Comparison of ENCODE assay signal across 10 mouse cellular contexts in the genomic region with DNA sequence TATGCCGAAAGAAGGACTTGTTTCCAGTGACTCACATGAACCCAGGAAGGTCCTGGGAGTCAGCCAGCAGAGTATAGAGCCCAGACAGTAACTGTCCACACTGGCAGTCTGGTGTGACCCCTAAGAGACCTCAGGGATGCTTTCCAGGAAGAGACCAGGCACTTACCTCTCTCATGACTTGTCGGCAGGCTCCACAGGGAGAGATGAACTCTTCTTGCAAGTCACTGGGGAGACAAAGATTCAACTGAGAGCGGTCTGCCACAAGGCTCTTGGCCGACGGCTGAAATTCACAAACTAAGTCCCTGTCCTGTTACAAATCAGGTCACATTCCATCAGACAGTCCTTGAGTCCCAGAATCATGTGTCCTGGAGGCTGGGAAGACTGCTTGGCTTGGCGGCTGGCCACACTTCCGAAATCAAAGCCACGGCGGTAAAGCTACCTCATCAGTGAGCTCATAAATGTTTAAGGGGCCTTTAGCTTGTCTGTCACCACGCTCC. TPM values are rescaled to one million over a fixed set of nuclear protein-coding genes. Genes with fewer than 3 reads are reported as not detected.
DNase-seq lines count a peak whose midpoint lies in the region; ATAC-seq lines count a peak whose summit lies in the region.
"Had no signal": no experiment of that assay in that cellular context is flagged by ENCODE, and none has a peak within 500 bp of the region (broad histone marks: within the 10 kb centered on the region; RNA-seq: fewer than 3 reads in every experiment).

No protein-coding gene starts in this region.

- H3K4me1 ChIP-seq in heart, embryonic 12.5 days (replicated peaks), result peaks cover 26% of the 10 kb centered on the region
- H3K4me1 ChIP-seq in liver, embryonic 16.5 days (ENCODE audit: control insufficient read depth, low read depth, low read length), result peaks cover 5% of the 10 kb centered on the region

- 40% methylated on average over 10 of the region's 10 CpGs for WGBS in heart, embryonic 12.5 days
- 69% methylated on average over 10 of the region's 10 CpGs for WGBS in liver, embryonic 16.5 days (ENCODE audit: insufficient replicate concordance)

- H3K27ac ChIP-seq in heart, embryonic 12.5 days (ENCODE audit: poor library complexity, severe bottlenecking), result peak overlapping the region; percentile 87
- peak overlapping the region; percentile 76 for H3K27ac ChIP-seq in liver, embryonic 16.5 days (ENCODE audit: low read length)

- H3K9me3 ChIP-seq in heart, embryonic 12.5 days (replicated peaks), result no peaks in the 10 kb centered on the region
- no peaks in the 10 kb centered on the region for H3K9me3 ChIP-seq in liver, embryonic 16.5 days (replicated peaks; ENCODE audit: control insufficient read depth, low read length)

- H3K9ac ChIP-seq in heart, embryonic 12.5 days, result 0 out of 2 replicates have a peak overlapping the region, but pooled peaks have one; percentile 18
- no peak overlapping the region for H3K9ac ChIP-seq in liver, embryonic 16.5 days (ENCODE audit: low read depth, low read length)

- H3K36me3 ChIP-seq in heart, embryonic 12.5 days, result no peaks in the 10 kb centered on the region
- H3K36me3 ChIP-seq in liver, embryonic 16.5 days (ENCODE audit: control insufficient read depth, insufficient read depth), result no peaks in the 10 kb centered on the region

- 0 out of 2 replicates have a peak, but pooled peaks cover 7% of the 10 kb centered on the region for H3K27me3 ChIP-seq in heart, embryonic 12.5 days (replicated peaks)
- H3K27me3 ChIP-seq in liver, embryonic 16.5 days (ENCODE audit: control insufficient read depth, insufficient read depth, low read depth, low read length), result no peaks in the 10 kb centered on the region; the same call in 1 of the 2 replicates

- no peak for ATAC-seq in heart, embryonic 12.5 days (ENCODE audit: insufficient number of reproducible peaks, low FRiP score)
- no peak for ATAC-seq in liver, embryonic 16.5 days (ENCODE audit: low read depth)

- intact Hi-C loops in heart, postnatal 36 days (cut with DNase I), result no loop called here
- intact Hi-C loops in left cerebral cortex, postnatal 25 days (cut with DNase I), result no loop called here

- DNase-seq in heart, postnatal 36 days, result no peak
- DNase-seq in brain, adult 2 months (ENCODE audit: low read depth, low spot score), result peak; percentile 66
- peak; percentile 61 for DNase-seq in kidney, adult 11 months
- no peak for DNase-seq in B cell, adult 2 months
- DNase-seq in layer of hippocampus, postnatal 36 days, result no peak
- no peak for DNase-seq in left cerebral cortex, postnatal 25 days (ENCODE audit: low spot score in 2 of 2)

- no peak overlapping the region for H3K4me3 ChIP-seq in heart, embryonic 12.5 days
- no peak overlapping the region for H3K4me3 ChIP-seq in liver, embryonic 16.5 days (ENCODE audit: low read depth, low read length)

- H3K4me2 ChIP-seq in heart, embryonic 12.5 days, result peak overlapping the region; percentile 33
- no peak overlapping the region for H3K4me2 ChIP-seq in liver, embryonic 16.5 days (ENCODE audit: low read depth, low read length)

RNA-seq across cellular contexts. Expression of gene Pink1, which starts 17.3 kb away (rescaled TPM):
- 72.6 and 78.6 TPM in 2 replicates for polyA plus RNA-seq in heart, embryonic 12.5 days (2016; fragmentation: Nextera tagmentation; extraction: Ambion mirVana)
- 100 to 1,000 TPM; 629 to 755 TPM for total RNA-seq in heart, postnatal 36 days (2021)
- 32.8 and 39.6 TPM in 2 replicates for polyA plus RNA-seq in liver, embryonic 16.5 days (2015; fragmentation: Nextera tagmentation; extraction: Ambion mirVana)
- total RNA-seq in layer of hippocampus, postnatal 36 days (2021), result 100 to 1,000 TPM; 228 to 239 TPM
- total RNA-seq in left cerebral cortex, postnatal 25 days (2021), result 100 to 1,000 TPM; 261 to 283 TPM

RNA-seq across cellular contexts. Expression of gene Cda, which starts 24.4 kb away (rescaled TPM):
- polyA plus RNA-seq in heart, embryonic 12.5 days (2016; fragmentation: Nextera tagmentation; extraction: Ambion mirVana), result 9.3 and 10.9 TPM in 2 replicates
- 1 to 10 TPM in 1 of 2 experiments, under 1 TPM in 1; 0.65 to 2.1 TPM for total RNA-seq in heart, postnatal 36 days (2021)
- 4.6 and 5.7 TPM in 2 replicates for polyA plus RNA-seq in liver, embryonic 16.5 days (2015; fragmentation: Nextera tagmentation; extraction: Ambion mirVana)
- 1 to 10 TPM; 2.5 to 3.6 TPM for total RNA-seq in layer of hippocampus, postnatal 36 days (2021)
- 1 to 10 TPM; 1.7 to 2.1 TPM for total RNA-seq in left cerebral cortex, postnatal 25 days (2021)

RNA-seq across cellular contexts. Expression of gene Ddost, which starts 38.9 kb away (rescaled TPM):
- 316 and 318 TPM in 2 replicates for polyA plus RNA-seq in heart, embryonic 12.5 days (2016; fragmentation: Nextera tagmentation; extraction: Ambion mirVana)
- 10 to 100 TPM; 63.7 to 64.2 TPM for total RNA-seq in heart, postnatal 36 days (2021)
- 181 and 185 TPM in 2 replicates for polyA plus RNA-seq in liver, embryonic 16.5 days (2015; fragmentation: Nextera tagmentation; extraction: Ambion mirVana)
- 10 to 100 TPM; 95.5 to 96.8 TPM for total RNA-seq in layer of hippocampus, postnatal 36 days (2021)
- total RNA-seq in left cerebral cortex, postnatal 25 days (2021), result 10 to 100 TPM; 94.8 to 96.3 TPM

RNA-seq across cellular contexts. Expression of gene Fam43b, which starts 52.9 kb away (rescaled TPM):
- polyA plus RNA-seq in heart, embryonic 12.5 days (2016; fragmentation: Nextera tagmentation; extraction: Ambion mirVana), result 0.06 TPM in 1 of 2 replicates, not detected in the other
- total RNA-seq in heart, postnatal 36 days (2021), result not detected
- polyA plus RNA-seq in liver, embryonic 16.5 days (2015; fragmentation: Nextera tagmentation; extraction: Ambion mirVana), result not detected in 2 replicates
- 10 to 100 TPM; 31.2 to 31.3 TPM for total RNA-seq in layer of hippocampus, postnatal 36 days (2021)
- 10 to 100 TPM; 27.8 to 34.8 TPM for total RNA-seq in left cerebral cortex, postnatal 25 days (2021)
- total RNA-seq: megakaryocyte-erythroid progenitor cell, adult 5-6 weeks had no signal
- polyA plus RNA-seq: large intestine, adult 2 months had no signal

Comparison
In these comparisons a context has a peak if more than half of its experiments do, and no peak if none do; other contexts are left out.
1. DNase-seq: peak in brain, adult 2 months (single experiment) and kidney, adult 11 months (single experiment); none in heart, postnatal 36 days (0 of 2), B cell, adult 2 months (0 of 2), layer of hippocampus, postnatal 36 days (0 of 2) and left cerebral cortex, postnatal 25 days (0 of 2).